Mouse (Mus musculus) G1E (cell line): Measurements from ENCODE around the gene Rhoh.

ENCODE experiments used
- CTCF ChIP-seq: IDR thresholded peaks from 2 replicates; pipeline ENCODE4 v1.5.1; 2012; ENCODE audit warnings: low read depth, low read length, inconsistent platforms, mixed read lengths
- GATA1 ChIP-seq: IDR thresholded peaks from 2 replicates; pipeline ENCODE4 v1.6.1; 2012; ENCODE audit warnings: borderline replicate concordance, low read length, inconsistent platforms, mixed read lengths
- GATA2 ChIP-seq: IDR thresholded peaks from 2 replicates; pipeline ENCODE4 v1.6.1; 2012; ENCODE audit warnings: low read depth, low read length, inconsistent platforms, borderline replicate concordance
- POLR2AphosphoS5 ChIP-seq: IDR thresholded peaks from 2 replicates; pipeline ENCODE4 v1.6.1; 2012; ENCODE audit warnings: low read depth, low read length, inconsistent platforms; ENCODE audit not compliant: insufficient replicate concordance
- TAL1 ChIP-seq: conservative IDR thresholded peaks from 2 replicates; pipeline ENCODE4 v1.6.1; 2012; ENCODE audit warnings: low read depth, low read length, inconsistent platforms, mixed read lengths

DNA sequence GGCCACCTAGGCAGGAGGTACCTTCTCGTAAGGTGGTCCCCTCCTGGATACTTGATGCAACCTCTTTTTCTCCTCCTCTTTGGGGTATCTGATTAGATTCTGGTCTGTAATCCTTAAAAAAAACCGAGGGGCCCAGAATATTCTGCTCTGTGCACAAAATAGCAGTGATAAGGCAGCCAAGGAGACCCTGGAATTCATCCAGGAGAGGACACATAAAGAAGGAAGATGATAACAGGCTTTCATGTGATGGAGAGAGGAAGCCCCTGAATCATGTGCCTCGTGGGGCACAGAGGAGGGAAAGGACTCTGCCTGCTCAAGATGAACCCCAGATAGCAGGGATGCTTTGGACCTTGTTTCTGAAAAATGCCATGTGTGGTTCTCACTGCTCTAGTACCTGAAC lies 17.4 kb downstream of the Rhoh start:
- TF ChIP-seq CTCF (no peak), GATA1 (no peak), TAL1 (no peak), GATA2 (no peak), POLR2AphosphoS5 (no peak)
